Mouse (Mus musculus) kidney, adult 2 months (tissue): ENCODE measurements around the gene Pear1.

Experiments
- CTCF ChIP-seq: fragments of 200-500 bp; conservative IDR thresholded peaks from 2 replicates; pipeline ENCODE4 v1.5.1; 2011; ENCODE audit warnings: low read depth, mild to moderate bottlenecking, control low read depth, low read length, moderate library complexity, mixed read lengths; ENCODE audit not compliant: insufficient read depth, insufficient read length
- POLR2A ChIP-seq: fragments of 200-500 bp; IDR thresholded peaks from one replicate; pipeline ENCODE4 v1.6.1; 2011; ENCODE audit warnings: low read depth, low read length, control low read depth

DNA sequence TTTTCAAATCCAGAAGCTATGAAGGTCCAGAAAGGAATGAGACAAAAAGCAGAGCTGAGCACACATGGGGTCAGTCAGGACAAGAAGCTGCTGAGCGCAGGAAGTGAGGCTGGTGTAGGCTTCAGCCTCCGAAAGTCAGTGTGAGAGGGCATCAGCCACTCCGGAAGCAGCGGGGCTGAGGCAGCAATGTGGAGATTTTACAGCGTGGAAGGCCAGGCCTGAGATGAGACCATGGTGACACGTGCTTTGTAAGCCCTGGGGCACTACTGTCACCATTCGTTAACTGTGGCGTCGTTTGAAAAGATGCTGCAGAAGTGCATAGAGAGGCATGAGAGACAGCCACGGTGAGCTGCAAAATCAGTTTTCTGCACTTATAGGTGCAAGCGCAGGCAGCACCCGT, 5.9 kb downstream of the Pear1 start:
- TF ChIP-seq CTCF: no peak
- TF ChIP-seq POLR2A: no peak
